Mouse (Mus musculus) heart, postnatal 25 days (tissue): Measurements from ENCODE around the gene Hprt. TPM values are rescaled to one million over a fixed set of nuclear protein-coding genes. Genes with fewer than 3 reads are reported as not detected.
"Not testable (repeated sequence)": the region's sequence is repeated elsewhere in the genome, so short reads cannot be mapped to it uniquely, and the experiment has no call there.

Experiments used
- DNase-seq: peaks from one replicate; pipeline ENCODE4 v3.0.0; 2022; ENCODE audit warnings: low spot score
- intact Hi-C: fragments of 180-260 bp; cut with DNase I; formaldehyde crosslinking; loops from one replicate; pipeline ENCODE4 v1.15.1; 2025
- total RNA-seq, 2 experiments: library from RNA; stranded (reverse); gene quantifications; 2 replicates each; pipeline ENCODE4 v1.2.3; 2021

The Hprt gene
- total RNA-seq, result 10 to 100 TPM; 57.7 to 66.7 TPM

DNA sequence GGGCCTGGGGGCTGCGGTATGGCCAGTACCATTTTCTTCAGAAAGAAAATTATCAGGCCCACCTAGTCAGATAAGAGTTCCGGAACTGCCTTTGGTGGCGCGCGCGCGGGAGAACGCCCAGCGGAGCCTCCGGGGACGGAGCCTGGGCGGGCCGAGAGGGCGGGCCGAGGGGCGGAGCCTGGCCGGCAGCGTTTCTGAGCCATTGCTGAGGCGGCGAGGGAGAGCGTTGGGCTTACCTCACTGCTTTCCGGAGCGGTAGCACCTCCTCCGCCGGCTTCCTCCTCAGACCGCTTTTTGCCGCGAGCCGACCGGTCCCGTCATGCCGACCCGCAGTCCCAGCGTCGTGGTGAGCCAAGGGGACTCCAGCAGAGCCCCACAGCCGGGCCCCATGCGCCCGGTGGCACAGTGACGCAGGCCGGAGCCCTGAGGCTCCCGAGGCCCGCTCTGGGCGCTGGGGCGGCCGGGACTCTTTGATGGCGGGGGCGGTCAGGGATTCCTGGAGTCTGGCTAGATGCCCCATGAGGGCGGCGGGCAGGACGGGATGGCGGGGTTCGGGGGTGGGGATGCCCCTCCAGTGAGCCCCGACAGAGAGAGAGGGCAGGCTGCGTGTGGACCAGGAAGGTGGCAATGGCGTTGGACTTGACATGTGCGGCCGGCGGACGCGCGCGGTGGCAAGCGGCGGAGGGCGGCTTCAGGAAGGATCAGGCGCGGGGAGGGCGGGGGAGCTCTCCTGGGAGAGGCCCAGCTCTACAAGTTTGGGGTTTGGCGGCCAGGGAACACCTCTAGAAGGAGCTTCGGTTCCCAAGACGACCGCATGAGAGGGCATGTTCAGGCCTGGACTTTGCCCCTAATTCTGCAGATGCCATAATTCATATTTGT, at the start of gene Hprt:
Hprt (plus strand) TSS at position 233 of the 879 bp plus-strand sequence.
- DNase-seq, result peak; percentile 74
- intact Hi-C loops, result no loop called here

DNA sequence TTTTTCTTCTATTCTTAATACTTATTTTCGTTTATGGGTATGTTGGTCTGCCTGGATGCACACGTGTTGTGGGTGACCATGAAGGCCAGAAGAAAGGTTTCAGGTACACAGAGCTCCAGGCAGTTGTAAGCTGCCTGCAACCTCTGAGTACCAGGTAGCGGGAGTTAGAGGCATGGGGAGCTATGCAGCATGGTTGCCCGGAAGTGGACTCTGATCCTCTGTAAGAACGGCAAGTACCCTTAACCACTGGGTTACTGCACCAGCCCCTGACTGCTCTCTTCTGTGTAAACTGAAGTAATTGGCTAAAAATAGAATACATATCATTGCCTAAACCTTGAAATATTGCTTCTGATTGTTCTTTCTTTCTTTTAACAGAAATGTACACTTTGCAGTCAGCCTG, 42.4 kb upstream of the Hprt start:
- intact Hi-C loops, result no loop called here

DNA sequence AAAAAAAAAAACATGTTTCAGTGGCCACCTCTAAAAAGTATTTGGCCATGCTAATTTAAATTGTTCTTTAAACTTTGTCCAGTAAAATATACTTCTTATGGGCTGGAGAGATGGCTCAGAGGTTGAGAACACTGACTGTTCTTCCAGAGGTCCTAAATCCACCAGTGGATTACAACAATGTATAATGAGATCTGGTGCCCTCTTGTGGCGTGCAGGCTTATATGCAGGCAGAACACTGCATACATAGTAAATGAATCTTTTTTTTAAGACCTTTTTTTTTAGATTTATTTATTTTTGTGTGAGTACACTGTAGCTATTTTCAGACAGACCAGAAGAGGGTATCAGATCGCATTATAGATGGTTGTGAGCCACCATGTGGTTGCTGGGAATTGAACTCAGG, 38.2 kb upstream of the Hprt start:
- intact Hi-C loops, result no loop called here
- no peak for DNase-seq

More for the DNA sequence above, 42.4 kb upstream of the Hprt start:
- DNase-seq, result no peak

DNA sequence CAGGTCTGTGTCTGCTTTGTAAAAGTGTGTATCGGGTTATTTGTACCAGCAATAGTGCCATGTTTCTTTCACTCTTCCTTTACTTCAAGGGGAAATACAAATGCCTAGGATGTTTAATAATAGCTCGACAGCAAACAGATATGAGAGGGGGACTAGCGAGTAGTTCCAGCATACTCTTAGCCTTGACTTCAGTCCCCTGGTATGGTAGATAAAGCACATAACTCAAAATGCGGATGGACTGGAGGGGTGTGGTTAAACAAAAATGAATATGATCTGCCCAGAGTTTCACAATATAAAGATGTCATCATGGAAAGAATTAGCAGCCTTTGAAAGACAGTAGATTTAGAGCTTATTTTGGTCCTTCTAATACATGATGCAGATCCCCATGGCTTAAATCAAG, 31.0 kb upstream of the Hprt start:
- intact Hi-C loops, result no loop called here
- no peak for DNase-seq

DNA sequence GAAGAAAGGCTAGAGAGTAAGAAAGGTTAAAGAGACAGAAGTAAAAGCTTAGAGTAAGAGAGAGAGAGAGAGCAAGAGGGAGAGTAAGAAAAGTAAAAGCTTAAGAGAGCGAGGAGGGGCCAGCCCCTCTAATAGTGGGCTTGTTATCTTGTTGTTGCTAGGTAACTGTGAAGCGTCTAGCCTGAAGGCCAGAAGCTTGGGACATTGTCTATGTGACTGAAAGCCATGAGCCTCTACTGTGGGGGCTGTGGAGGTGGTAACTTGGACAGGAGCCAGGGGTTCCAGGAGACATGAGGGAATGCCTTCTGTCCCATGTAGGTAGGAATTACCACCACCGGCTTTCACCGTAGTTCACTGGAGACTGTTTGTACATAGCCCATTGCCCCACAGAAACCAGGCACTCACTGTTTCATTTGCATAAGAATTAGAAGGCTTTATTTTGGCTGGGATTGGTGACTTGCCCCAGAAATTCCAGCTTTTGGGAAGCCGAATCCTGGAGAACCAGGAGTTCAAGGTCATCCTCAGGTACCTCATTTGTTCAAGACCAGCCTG, 26.3 kb upstream of the Hprt start:
- intact Hi-C loops, result no loop called here
- no peak for DNase-seq

DNA sequence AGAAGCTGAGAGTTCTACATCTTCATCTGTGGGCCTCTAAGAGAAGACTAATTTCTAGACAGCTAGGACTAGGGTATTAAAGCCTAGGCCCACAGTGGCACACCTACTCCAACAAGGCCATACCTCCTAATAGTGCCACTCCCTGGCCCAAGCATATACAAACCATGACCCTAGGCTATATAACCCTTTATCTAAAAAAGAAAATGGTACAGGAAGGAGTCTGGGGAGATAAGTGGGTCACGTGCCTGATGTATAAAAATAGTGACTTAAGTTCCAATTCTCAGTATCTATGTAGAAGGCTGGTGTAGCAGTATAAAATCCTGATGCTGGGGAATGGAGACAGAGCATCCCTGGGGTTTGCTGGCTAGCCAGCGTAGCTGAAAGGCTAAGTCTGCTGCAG, 22.8 kb upstream of the Hprt start:
- no peak for DNase-seq
- intact Hi-C loops, result no loop called here

DNA sequence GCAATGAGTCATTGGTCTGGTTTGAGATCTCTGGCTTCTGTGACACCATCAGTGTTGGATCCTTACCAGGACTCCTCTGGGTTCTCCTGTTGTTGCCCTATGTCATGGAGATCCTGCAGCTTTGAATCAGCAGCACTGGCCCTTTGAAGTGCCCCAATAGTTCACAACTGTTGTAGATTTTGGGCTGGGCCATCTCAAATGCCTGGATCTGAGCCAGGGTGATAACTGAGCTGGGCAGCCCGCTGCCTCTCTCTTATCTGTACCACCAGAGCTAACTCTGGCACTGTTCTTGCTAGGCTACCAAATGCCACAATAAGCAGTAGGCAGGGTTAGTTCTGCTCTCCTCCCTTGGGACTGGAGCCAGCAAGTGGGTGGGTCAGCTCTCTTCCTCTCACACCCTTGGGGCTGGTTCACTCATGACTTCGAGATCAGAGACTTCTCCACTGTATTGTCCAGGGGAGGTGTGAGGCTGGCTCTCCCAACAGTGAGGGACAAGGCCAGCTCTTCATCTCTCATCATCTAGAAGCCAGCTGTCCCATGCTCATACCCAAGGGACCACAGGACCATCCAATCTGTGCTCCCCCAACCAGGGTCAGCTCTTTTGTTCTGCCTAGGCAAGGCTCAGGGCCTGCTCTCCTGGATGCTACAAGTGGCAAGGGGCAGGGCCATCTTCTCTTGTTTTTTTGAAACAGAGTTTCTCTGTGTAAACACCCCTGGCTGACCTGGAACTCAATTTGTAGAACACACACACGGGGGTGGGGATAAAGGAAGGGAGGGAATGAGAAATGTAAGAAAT, 16.5 kb upstream of the Hprt start:
- DNase-seq, result peak; percentile 29
- intact Hi-C loops, result no loop called here

DNA sequence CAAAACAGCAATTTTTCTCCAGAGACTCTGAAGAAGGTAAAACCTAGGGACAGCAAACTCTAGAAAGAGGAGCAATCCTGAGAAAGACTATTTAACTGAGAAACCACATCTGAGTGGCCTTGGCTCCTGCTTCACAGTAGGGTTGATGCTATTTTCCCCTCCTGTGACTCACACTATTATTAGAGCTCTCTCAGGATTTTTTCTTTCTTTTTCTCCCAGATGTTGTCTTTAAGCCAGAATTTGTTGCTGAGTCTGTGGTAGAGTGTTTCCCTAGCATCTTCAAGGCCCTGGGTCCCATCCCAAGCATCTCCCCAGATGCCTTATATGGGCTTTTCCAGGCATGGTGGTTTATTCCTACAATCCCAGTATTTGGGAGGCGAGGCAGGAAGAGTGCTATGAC, 15.8 kb upstream of the Hprt start:
- no peak for DNase-seq

DNA sequence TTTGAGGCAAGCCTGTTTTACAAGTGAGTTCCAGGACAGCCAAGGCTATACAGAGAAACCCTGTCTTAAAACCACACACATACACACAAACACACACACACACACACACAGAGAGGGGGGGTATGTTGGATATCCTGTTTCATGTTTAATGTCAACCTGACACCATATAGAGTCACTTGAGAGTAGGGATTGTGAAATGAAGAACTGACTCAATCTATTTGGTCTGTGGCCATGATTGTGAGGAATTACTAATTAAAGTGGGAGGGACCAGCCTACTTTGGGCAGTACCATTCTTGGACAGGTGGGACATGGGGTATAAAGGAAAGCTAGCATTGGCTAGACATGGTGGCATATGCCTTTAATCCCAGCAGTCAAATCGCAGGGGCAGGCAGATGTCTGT, 15.3 kb upstream of the Hprt start:
- intact Hi-C loops, result no loop called here
- DNase-seq, result no peak

More for the DNA sequence above, 15.8 kb upstream of the Hprt start:
- intact Hi-C loops, result no loop called here

DNA sequence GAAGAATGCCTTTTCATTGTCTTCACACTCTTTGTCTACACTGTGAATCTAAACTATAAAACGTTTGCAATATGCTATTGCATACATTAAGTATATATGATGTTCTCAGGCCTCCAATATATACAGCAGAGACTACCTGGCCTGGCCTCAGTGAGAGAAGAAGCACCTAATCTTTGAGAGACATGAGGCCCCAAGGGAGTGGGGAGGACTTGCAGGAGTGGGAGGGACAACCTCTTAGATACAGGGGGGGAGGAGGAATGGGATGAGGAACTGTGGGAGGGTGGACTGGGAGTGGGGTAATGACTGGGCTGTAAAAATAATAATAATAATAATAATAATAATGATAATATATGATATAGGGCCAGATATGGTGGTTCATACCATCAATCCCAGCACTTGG, 9.4 kb upstream of the Hprt start:
- no peak for DNase-seq
- intact Hi-C loops, result no loop called here

DNA sequence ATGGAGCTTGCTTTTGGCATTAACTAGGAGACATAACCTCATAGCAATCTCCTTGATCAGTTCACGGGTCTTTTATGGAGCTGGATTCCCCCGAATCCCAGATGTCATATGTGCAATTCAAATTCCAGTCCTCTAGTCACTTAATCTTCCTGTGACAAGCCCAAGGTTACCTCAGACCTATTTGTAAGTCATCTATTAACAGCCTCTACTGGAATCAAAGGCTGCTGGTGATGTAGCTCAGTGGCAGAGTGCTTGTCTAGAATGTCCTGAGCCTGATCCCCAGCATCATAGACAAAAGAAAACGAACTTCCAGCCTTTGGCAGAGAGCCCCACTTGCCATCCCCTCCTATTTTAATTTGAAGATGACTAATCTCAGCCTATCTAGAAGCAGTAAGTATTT, 6.6 kb upstream of the Hprt start:
- intact Hi-C loops, result no loop called here
- DNase-seq, result no peak

DNA sequence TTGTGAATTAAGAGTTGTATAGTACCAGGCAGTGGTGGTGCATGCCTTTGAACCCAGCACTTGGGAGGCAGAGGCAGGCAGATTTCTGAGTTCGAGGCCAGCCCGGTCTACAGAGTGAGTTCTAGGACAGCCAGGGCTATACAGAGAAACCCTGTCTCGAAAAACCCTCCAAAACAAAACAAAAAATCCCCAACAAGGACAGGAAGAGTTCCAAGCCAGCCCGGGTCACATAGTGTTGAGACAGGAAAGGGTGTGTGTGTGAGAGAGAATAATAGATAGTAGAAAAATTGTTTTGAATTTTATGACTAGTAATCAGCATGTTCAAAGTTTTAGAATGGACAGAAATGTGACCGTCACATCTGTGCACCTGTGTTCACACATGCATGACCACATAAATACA, 6.8 kb downstream of the Hprt start:
- DNase-seq, intact Hi-C loops: not testable (repeated sequence)

DNA sequence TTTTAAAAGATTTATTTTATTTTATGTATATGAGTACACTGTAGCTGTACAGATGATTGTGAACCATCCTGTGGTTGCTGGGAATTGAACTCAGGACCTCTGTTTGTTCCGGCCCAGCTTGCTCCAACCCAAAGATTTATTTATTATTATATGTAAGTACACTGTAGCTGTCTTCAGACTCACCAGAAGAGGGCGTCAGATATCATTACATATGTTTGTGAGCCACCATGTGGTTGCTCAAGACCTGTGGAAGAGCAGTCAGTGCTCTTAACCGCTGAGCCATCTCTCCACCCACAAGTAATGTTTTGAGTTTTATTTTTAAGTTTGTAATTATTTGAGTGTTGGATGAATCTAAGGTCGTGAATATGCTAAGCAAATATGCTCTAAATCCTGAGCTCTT, 16.9 kb downstream of the Hprt start:
- not testable (repeated sequence) for DNase-seq
- intact Hi-C loops, result loop anchor here (5.0 kb wide), 1 partner anchor 247 kb away; no protein-coding TSS in a partner anchor

DNA sequence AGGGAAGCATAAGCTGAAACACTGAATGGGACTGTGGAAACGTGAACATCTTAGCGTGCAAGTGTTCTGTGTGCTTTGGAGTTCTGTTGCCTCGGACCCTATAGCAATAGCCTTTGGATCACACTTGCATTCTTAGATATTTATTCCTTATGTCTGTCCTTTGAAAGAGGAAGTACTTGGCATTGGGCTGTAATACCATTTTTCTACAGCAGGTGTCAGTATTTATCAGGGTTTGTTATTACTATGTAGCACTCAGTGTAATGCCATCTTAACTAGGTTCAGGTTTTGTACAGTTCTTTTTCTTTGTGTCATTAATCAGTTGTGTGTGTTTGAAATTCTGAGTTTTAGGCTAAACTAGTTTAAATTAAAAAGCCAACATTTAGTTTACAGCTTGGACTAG, 18.1 kb downstream of the Hprt start:
- intact Hi-C loops, result loop anchor here (5.0 kb wide), 1 partner anchor 246 kb away; no protein-coding TSS in a partner anchor

DNA sequence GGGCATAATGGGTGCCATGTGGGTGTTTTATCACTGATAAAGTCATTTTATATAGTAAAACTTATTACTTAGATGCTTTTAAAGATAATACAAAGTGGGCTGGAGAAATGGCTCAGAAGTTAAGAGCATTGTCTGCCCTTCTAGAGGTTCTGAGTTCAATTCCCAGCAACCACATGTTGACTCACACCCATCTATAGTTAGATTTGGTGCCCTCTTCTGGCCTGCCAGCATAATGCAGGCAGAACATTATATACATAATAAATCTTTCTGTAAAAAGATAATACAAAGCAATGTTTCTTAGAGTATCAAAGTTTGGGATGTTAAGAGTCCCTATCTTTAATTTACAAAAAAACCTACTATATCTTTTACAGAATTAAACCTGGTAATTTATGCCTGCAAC, 27.6 kb downstream of the Hprt start:
- DNase-seq, result no peak

More for the DNA sequence above, 18.1 kb downstream of the Hprt start:
- DNase-seq, result no peak

DNA sequence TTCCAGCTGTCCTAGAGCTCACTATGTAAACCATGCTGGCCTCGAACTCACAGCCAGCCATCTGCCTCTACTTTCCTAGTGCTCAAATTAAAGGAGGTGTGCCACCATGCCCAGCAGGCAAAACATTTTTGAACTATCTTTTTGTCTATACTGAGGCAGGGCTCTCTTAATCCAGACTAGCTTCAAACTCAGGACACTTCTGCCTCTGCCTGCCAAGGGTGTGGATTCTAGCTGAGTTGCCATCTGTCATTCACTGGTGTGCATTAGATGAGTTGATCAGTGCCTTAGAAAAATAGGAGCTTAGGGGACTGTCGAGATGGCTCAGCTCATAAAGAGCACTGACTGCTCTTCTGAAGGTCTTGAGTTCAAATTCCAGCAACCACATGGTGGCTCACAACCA, 35.1 kb downstream of the Hprt start:
- no peak for DNase-seq
- intact Hi-C loops, result loop anchor here (5.0 kb wide), 1 partner anchor 234 kb away; no protein-coding TSS in a partner anchor

More for the DNA sequence above, 27.6 kb downstream of the Hprt start:
- intact Hi-C loops, result no loop called here

DNA sequence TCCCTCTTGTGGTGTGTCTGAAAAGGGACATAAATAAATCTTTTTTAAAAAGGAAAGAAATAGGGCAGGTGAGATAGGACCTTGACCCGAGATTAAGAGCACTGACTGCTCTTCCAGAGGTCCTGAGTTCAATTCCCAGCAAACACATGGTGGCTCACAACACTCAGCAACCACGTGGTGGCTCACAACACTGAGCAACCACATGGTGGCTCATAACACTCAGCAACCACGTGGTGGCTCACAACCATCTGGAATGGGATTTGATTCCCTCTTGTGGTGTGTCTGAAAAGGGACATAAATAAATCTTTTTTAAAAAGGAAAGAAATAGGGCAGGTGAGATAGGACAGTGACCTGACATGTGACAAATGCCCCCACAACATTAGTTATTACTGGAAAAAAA, 36.3 kb downstream of the Hprt start:
- DNase-seq, result not testable (repeated sequence)
- intact Hi-C loops, result loop anchor here (1.0 to 5.0 kb wide), 2 partner anchors 208 to 233 kb away; no protein-coding TSS in a partner anchor

DNA sequence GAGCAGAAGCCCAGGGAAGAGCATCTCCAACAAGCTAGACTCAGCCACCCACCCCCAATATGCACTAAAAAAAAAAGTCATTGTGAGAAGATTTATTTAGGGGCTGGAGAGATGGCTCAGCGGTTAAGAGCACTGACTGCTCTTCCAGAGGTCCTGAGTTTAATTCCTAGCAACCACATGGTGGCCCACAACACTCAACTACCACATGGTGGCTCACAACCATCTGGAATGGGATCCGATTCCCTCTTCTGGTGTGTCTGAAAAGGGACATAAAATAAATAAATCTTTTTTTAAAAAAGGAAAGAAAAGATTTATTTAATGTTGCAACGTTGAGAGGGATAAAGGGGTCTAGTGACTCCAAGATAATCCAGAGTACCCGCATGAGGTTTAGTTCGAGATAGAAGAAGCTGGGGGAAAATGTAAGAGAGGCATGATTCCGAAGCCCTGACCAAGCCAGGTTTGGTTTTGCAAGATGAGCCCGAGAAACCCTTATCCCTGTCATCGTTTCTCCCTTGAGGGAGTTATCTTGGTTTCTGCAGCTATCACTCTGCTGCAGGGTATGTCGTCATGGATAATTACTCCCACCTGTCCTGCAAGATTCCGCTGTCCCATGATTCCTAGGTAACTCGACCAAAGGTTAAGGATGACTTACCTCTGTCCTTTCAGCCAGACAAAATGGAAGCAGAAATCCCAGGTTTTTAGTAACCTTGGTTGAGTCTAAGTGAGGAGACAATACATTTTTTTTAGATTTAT, 37.7 kb downstream of the Hprt start:
- intact Hi-C loops, result no loop called here
- DNase-seq, result no peak

DNA sequence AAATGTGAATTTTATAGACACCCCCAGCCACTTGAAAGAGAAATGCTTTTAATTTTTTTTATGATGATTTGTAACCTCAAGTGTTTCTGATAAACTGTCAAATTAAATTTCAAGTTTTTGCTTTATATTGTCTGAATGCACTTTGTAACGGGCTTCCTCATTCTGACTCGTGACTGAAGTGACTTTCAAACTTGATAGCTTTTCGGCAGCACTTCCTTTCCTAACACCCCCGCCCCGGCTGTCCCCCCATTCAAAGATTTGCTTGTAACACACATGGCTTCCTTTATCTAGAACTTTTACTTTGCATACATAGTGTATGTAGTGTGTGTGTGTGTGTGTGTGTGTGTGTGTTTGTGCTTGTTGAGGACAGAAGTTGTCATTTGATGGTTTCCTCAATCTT, 41.6 kb downstream of the Hprt start:
- intact Hi-C loops, result no loop called here
- no peak for DNase-seq

DNA sequence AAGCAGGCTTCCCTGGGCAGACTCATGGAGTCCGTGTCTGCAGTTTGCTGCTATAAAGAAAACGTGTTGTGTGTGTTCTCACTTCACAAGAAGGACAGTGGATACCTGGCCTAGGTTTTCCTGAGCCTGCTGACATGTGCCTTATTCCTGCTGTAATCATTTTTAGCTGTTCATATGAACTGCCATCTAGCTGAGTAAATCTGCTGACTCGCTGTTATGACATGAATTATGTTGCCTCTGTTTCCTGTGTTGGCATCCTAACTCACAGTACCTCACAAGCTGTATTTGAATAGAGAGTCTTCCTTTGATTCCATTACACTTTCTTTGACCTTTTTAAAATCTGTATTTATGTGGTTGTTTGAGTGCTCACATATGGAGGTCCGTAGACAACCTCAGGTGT, 50.3 kb downstream of the Hprt start:
- no peak for DNase-seq
- intact Hi-C loops, result no loop called here
